Mouse (Mus musculus): ENCODE measurements around the gene Map2k2. TPM values are rescaled to one million over a fixed set of nuclear protein-coding genes. Genes with fewer than 3 reads are reported as not detected.
"Not testable (repeated sequence)": the region's sequence is repeated elsewhere in the genome, so short reads cannot be mapped to it uniquely, and the experiment has no call there.

Map2k2 gene
- polyA plus RNA-seq, 1 experiment from 2014 or later, result 165 TPM

GRCm38 (mm10) chr10:81169411-81169900 lies 63.7 kb downstream of the Map2k2 start:
- not testable (repeated sequence) for H3K4me3 ChIP-seq; H3K9ac ChIP-seq; H3K36me3 ChIP-seq; H3K27me3 ChIP-seq; ATAC-seq (ENCODE audit: insufficient number of reproducible peaks, low FRiP score, low TSS enrichment, low read depth); H3K9me3 ChIP-seq
- Histone ChIP-seq H3K4me1 (peaks cover 43% of the 10 kb centered on the region), H3K27ac (peak overlapping the region; percentile 47; the same call in 1 of the 2 replicates), H3K4me2 (peak overlapping the region; percentile 17; the same call in 1 of the 2 replicates)
- 34% methylated on average over 6 of the region's 14 CpGs for WGBS

GRCm38 (mm10) chr10:81173132-81173531 lies 67.4 kb downstream of the Map2k2 start:
- Histone ChIP-seq H3K9ac (no peak overlapping the region), H3K27me3 (no peaks in the 10 kb centered on the region), H3K9me3 (no peaks in the 10 kb centered on the region), H3K27ac (peak overlapping the region; percentile 91), H3K4me1 (peaks cover 46% of the 10 kb centered on the region), H3K4me3 (peak overlapping the region; percentile 11), H3K36me3 (peaks cover 4% of the 10 kb centered on the region), H3K4me2 (peak overlapping the region; percentile 32)
- WGBS, result 4% methylated on average over 21 of the region's 21 CpGs
- 0 out of 2 replicates have a peak, but pooled peaks have one; percentile 7 for ATAC-seq (ENCODE audit: insufficient number of reproducible peaks, low FRiP score, low TSS enrichment, low read depth)

GRCm38 (mm10) chr10:81174617-81175344 lies 69.1 kb downstream of the Map2k2 start:
- Histone ChIP-seq H3K27me3 (no peaks in the 10 kb centered on the region), H3K4me1 (peaks cover 55% of the 10 kb centered on the region), H3K4me2 (peak overlapping the region; percentile 49), H3K27ac (peak overlapping the region; percentile 91), H3K9me3 (no peaks in the 10 kb centered on the region), H3K9ac (no peak overlapping the region; the same call in 1 of the 2 replicates), H3K4me3 (peak overlapping the region; percentile 34), H3K36me3 (peaks cover 21% of the 10 kb centered on the region)
- WGBS, result 3% methylated on average over 29 of the region's 29 CpGs
- peak; percentile 37; the same call in 1 of the 2 replicates for ATAC-seq (ENCODE audit: insufficient number of reproducible peaks, low FRiP score, low TSS enrichment, low read depth)

GRCm38 (mm10) chr10:81175345-81175701 lies 69.6 kb downstream of the Map2k2 start:
- peaks cover 59% of the 10 kb centered on the region for H3K4me1 ChIP-seq
- WGBS, result 14% methylated on average over 4 of the region's 4 CpGs
- peak overlapping the region; percentile 91 for H3K27ac ChIP-seq
- not testable (repeated sequence) for H3K27me3 ChIP-seq; ATAC-seq (ENCODE audit: insufficient number of reproducible peaks, low FRiP score, low TSS enrichment, low read depth); H3K9ac ChIP-seq; H3K9me3 ChIP-seq
- peak overlapping the region; percentile 49 for H3K4me2 ChIP-seq
- H3K36me3 ChIP-seq, result peaks cover 26% of the 10 kb centered on the region
- H3K4me3 ChIP-seq, result peak overlapping the region; percentile 34

DNA sequence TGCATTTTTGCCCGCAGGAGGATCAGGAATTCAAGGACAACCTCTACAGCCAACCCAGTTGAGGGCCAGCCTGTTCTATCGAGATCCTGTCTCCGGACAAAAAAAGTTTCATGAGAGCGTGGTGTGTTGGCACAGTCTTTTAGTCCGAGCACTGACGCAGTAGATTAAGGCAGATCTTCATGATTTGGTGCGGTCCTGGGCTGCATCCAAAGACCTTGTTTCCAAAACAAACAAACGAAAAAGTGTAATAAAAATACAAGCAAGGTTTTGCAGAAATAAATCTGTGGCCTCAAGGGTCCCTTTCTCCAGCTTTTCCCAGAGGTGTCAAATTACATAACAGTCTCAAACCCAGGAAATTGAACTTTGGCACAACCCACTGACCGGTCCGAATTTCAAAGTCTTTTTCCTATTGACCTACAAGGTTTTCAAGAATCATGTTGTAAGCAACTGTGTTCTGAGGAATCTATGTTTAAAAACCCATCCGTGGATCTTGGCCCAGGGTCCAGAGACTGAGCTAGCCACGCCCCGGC lies 70.3 kb downstream of the Map2k2 start:
- no peaks in the 10 kb centered on the region for H3K27me3 ChIP-seq
- H3K36me3 ChIP-seq, result peaks cover 33% of the 10 kb centered on the region
- no peak overlapping the region for H3K9ac ChIP-seq
- peaks cover 65% of the 10 kb centered on the region for H3K4me1 ChIP-seq
- H3K4me3 ChIP-seq, result peak overlapping the region; percentile 70
- peak; percentile 10; the same call in 1 of the 2 replicates for ATAC-seq (ENCODE audit: insufficient number of reproducible peaks, low FRiP score, low TSS enrichment, low read depth)
- peak overlapping the region; percentile 91 for H3K27ac ChIP-seq
- no peaks in the 10 kb centered on the region for H3K9me3 ChIP-seq
- WGBS, result 3% methylated on average over 13 of the region's 13 CpGs
- peak overlapping the region; percentile 69 for H3K4me2 ChIP-seq

DNA sequence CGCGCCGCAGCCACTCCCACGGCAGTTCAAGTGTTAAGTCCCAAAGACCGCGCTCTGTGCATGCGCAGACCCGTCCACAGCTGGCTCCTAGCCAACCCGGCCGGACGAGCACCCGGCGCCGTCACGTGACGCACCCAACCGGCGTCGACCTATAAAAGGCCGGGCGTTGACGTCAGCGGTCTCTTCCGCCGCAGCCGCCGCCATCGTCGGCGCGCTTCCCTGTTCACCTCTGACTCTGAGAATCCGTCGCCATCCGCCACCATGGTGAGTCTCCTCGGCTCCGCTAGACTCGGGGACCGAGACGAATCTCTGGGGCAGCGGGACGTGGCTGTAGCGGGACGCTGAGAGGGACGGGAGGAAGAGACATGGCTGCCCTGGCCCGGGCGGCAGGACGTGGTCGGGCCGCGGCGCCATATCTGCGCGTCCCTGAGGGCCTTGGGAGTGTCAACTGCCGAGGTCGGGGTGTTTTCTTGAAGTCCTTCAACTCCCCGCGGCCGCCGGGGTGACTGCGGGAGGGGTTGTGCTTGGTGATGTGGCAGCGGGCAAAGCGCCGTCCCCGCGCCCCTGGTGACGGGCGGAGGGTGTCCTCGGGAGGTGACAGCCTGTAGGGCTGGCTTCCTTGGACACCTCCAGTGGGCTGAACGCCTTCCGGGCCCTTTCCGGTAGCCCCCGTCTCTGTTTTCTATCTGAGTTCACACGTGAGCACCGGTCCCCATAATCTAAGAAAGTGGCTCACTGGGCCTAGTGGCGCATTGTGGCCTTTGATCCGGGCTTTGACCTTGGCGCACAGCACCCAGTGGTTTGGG lies 71.0 kb downstream of the Map2k2 start, which contains the start of gene Eef2:
Gene Eef2, plus strand, starts transcription at position 166 of the 806 bp plus-strand sequence.
- ATAC-seq (ENCODE audit: insufficient number of reproducible peaks, low FRiP score, low TSS enrichment, low read depth), result peak; percentile 78
- under 1% methylated on average over 77 of the region's 77 CpGs for WGBS

GRCm38 (mm10) chr10:81177491-81177925 lies 71.8 kb downstream of the Map2k2 start:
- Histone ChIP-seq H3K36me3 (peaks cover 48% of the 10 kb centered on the region), H3K4me2 (peak overlapping the region; percentile 69), H3K27me3 (no peaks in the 10 kb centered on the region), H3K27ac (peak overlapping the region; percentile 91), H3K9ac (peak overlapping the region; percentile 71), H3K9me3 (no peaks in the 10 kb centered on the region), H3K4me1 (peaks cover 80% of the 10 kb centered on the region), H3K4me3 (peak overlapping the region; percentile 70)
- ATAC-seq (ENCODE audit: insufficient number of reproducible peaks, low FRiP score, low TSS enrichment, low read depth), result no peak
- WGBS, result 14% methylated on average over 16 of the region's 16 CpGs

More for the DNA sequence above, 71.0 kb downstream of the Map2k2 start, which contains the start of gene Eef2:
- peak within 1 kb of the TSS; percentile 70 for H3K4me3 ChIP-seq
- peaks cover 40% of the 10 kb centered on the region for H3K36me3 ChIP-seq
- H3K27ac ChIP-seq, result peak within 1 kb of the TSS; percentile 91
- no peaks in the 10 kb centered on the region for H3K27me3 ChIP-seq
- peak within 1 kb of the TSS; percentile 71 for H3K9ac ChIP-seq
- peaks cover 71% of the 10 kb centered on the region for H3K4me1 ChIP-seq
- peak within 1 kb of the TSS; percentile 69 for H3K4me2 ChIP-seq
- H3K9me3 ChIP-seq, result no peaks in the 10 kb centered on the region

DNA sequence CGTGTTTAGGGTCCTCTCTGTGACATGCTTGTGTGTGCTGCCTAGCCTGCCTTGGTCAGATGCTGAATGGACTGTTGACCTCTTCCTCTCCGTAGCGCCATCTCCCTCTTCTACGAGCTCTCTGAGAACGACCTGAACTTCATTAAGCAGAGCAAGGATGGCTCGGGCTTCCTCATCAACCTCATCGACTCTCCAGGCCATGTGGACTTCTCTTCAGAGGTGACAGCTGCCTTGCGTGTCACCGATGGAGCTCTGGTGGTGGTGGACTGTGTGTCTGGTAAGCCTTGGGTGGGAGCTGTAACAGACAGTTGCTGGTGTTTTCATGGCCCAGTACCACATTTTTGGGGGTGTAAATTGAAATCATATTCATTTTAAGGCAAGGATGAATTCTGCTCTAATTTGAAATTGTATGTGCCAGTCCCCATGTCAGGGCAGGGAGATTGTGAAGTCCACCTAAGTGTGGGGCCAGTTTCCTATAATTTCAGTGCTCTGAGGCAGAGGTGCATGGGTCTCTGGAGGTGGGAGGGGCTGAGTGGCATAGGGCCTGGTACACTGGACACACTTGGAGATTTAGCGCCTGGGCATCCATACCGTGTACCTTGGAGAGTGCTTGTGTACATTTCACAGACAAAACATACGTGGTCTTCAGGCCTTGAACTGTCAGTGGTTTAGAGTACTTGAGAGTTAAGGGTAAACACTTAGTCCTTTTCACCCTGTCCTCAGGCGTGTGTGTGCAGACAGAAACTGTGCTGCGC lies 72.4 kb downstream of the Map2k2 start:
- Histone ChIP-seq H3K4me1 (peaks cover 78% of the 10 kb centered on the region), H3K9me3 (no peaks in the 10 kb centered on the region), H3K27me3 (no peaks in the 10 kb centered on the region), H3K27ac (peak overlapping the region; percentile 91; the same call in 1 of the 2 replicates), H3K4me3 (peak overlapping the region; percentile 70), H3K36me3 (peaks cover 49% of the 10 kb centered on the region), H3K9ac (peak overlapping the region; percentile 71; the same call in 1 of the 2 replicates), H3K4me2 (peak overlapping the region; percentile 69)
- no peak for ATAC-seq (ENCODE audit: insufficient number of reproducible peaks, low FRiP score, low TSS enrichment, low read depth)
- 65% methylated on average over 14 of the region's 14 CpGs for WGBS

DNA sequence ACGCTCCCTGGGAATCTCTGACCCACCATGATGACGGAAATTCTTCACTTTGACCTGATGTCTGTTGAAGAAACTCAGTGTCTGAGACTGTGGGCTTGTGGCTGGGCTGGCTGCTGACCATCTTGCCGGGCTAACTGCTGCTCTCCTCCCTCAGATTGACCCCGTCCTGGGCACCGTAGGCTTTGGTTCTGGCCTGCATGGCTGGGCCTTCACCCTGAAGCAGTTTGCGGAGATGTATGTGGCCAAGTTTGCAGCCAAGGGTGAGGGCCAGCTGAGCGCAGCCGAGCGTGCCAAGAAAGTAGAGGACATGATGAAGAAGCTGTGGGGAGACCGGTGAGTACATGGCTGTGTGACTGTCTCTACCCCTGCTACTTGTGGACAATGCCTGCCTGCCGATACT lies 73.2 kb downstream of the Map2k2 start:
- H3K36me3 ChIP-seq, result peaks cover 51% of the 10 kb centered on the region
- H3K27ac ChIP-seq, result 0 out of 2 replicates have a peak overlapping the region, but pooled peaks have one; percentile 23
- H3K9me3 ChIP-seq, result no peaks in the 10 kb centered on the region
- no peak overlapping the region for H3K4me3 ChIP-seq
- WGBS, result 92% methylated on average over 11 of the region's 11 CpGs
- no peaks in the 10 kb centered on the region for H3K27me3 ChIP-seq
- no peak for ATAC-seq (ENCODE audit: insufficient number of reproducible peaks, low FRiP score, low TSS enrichment, low read depth)
- peaks cover 76% of the 10 kb centered on the region for H3K4me1 ChIP-seq
- no peak overlapping the region for H3K9ac ChIP-seq
- no peak overlapping the region for H3K4me2 ChIP-seq

GRCm38 (mm10) chr10:81179451-81180342 lies 74.0 kb downstream of the Map2k2 start:
- 92% methylated on average over 32 of the region's 32 CpGs for WGBS
- Histone ChIP-seq H3K36me3 (peaks cover 57% of the 10 kb centered on the region), H3K27ac (peak overlapping the region; percentile 55; the same call in 1 of the 2 replicates), H3K9me3 (no peaks in the 10 kb centered on the region), H3K4me3 (no peak overlapping the region), H3K9ac (no peak overlapping the region), H3K27me3 (no peaks in the 10 kb centered on the region), H3K4me1 (peaks cover 75% of the 10 kb centered on the region), H3K4me2 (no peak overlapping the region)
- no peak for ATAC-seq (ENCODE audit: insufficient number of reproducible peaks, low FRiP score, low TSS enrichment, low read depth)
